Mouse (Mus musculus) ES-Bruce4 (cell line): Measurements from ENCODE around the gene Gpx3. TPM values are rescaled to one million over a fixed set of nuclear protein-coding genes. Genes with fewer than 3 reads are reported as not detected.

ENCODE experiments used
- H3K27ac ChIP-seq: 2 replicates; pipeline ENCODE4 v1.5.1; 2012; ENCODE audit warnings: low read length, inconsistent platforms; ENCODE audit not compliant: insufficient read depth
- H3K27me3 ChIP-seq: 2 replicates; pipeline ENCODE4 v1.6.1; 2012; ENCODE audit warnings: mild to moderate bottlenecking, low read length, inconsistent platforms; ENCODE audit not compliant: control insufficient read depth, poor library complexity, insufficient read depth, severe bottlenecking
- H3K36me3 ChIP-seq: 2 replicates; pipeline ENCODE4 v1.6.1; 2012; ENCODE audit warnings: inconsistent platforms, mild to moderate bottlenecking, low read length, moderate library complexity; ENCODE audit not compliant: control insufficient read depth, poor library complexity, insufficient read depth, severe bottlenecking
- H3K4me1 ChIP-seq: one replicate; pipeline ENCODE4 v1.8.1; 2011; ENCODE audit warnings: low read length; ENCODE audit not compliant: control insufficient read depth, insufficient read depth
- H3K4me3 ChIP-seq: 2 replicates; pipeline ENCODE4 v1.5.1; 2011; ENCODE audit warnings: low read depth, mild to moderate bottlenecking, low read length
- H3K9ac ChIP-seq: 2 replicates; pipeline ENCODE4 v1.6.1; 2012; ENCODE audit warnings: low read depth, mild to moderate bottlenecking, inconsistent platforms; ENCODE audit not compliant: poor library complexity, severe bottlenecking
- H3K9me3 ChIP-seq: replicated peaks from 2 replicates; pipeline ENCODE4 v1.6.1; 2012; ENCODE audit warnings: mild to moderate bottlenecking, low read length, inconsistent platforms; ENCODE audit not compliant: control insufficient read depth, poor library complexity, insufficient read depth, severe bottlenecking
- CTCF ChIP-seq: IDR thresholded peaks from one replicate; pipeline ENCODE4 v1.8.1; 2011; ENCODE audit warnings: low read depth, low read length
- EP300 ChIP-seq: IDR thresholded peaks from 2 replicates; pipeline ENCODE4 v1.6.1; 2011; ENCODE audit warnings: low read depth, low read length; ENCODE audit not compliant: insufficient read depth
- POLR2A ChIP-seq: IDR thresholded peaks from one replicate; pipeline ENCODE4 v1.8.1; 2011; ENCODE audit warnings: low read length; ENCODE audit not compliant: insufficient read depth
- polyA plus RNA-seq: library from polyadenylated mRNA; stranded (reverse); fragments of >200 nt; gene quantifications from 2 replicates; pipeline ENCODE4 v1.2.4, GENCODE M21; 2011; ENCODE audit warnings: low read depth; ENCODE audit not compliant: missing spikeins, insufficient read depth, insufficient read length

Gpx3 gene
- polyA plus RNA-seq, 1 experiment = 52.4 TPM

DNA sequence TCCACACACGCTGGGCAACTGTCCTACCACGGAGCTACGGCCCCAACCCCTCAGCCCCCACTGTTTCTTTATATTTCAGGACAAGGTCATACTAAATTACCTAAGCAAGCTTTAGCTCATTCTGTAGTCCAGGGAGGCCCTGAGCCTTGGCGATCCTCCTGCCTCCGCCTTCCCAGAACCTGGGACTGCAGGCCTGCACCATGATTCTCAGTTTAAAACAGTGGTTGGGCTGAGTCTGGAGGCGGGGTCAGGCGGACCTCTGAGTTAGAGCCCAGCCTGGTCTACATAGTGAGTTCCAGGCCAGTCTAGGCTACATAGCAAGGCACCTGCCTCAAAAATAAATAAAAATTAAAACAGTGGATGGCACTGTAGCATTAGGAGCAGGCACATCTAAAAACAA, 19.5 kb downstream of the Gpx3 start:
- H3K9ac ChIP-seq = no peak overlapping the region
- no peaks in the 10 kb centered on the region for H3K27me3 ChIP-seq
- H3K36me3 ChIP-seq = peaks cover 40% of the 10 kb centered on the region
- no peaks in the 10 kb centered on the region for H3K4me1 ChIP-seq
- H3K4me3 ChIP-seq = no peak overlapping the region
- no peak overlapping the region for H3K27ac ChIP-seq
- H3K9me3 ChIP-seq = no peaks in the 10 kb centered on the region
- no peak for TF ChIP-seq CTCF
- TF ChIP-seq EP300 = no peak
- TF ChIP-seq POLR2A = no peak

DNA sequence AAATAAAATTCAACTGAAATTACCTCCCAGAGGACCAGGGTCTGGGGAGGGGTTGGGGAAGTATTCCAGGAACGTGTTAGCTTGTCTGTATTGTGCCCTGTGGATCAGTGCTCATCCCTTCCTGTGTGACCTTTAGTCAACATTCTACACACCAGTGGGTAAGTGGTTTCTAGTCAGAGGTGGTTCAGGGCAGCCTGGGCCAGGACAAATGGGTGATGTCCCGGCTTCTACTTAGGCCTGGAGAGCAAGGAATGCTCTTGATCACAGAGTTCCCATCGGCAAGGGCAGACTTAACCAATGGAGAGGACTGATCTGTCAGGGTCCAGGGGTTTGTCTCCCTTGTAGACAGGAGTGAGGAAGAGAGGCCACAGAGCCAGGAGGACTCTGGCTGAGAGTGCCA, 20.2 kb downstream of the Gpx3 start:
- TF ChIP-seq CTCF (no peak), POLR2A (no peak), EP300 (no peak)
- peaks cover 33% of the 10 kb centered on the region for H3K36me3 ChIP-seq
- no peaks in the 10 kb centered on the region for H3K4me1 ChIP-seq
- no peaks in the 10 kb centered on the region for H3K27me3 ChIP-seq
- H3K9me3 ChIP-seq = no peaks in the 10 kb centered on the region
- H3K9ac ChIP-seq = no peak overlapping the region
- H3K27ac ChIP-seq = no peak overlapping the region
- H3K4me3 ChIP-seq = no peak overlapping the region

- no peak overlapping the region for H3K27ac ChIP-seq
- H3K4me1 ChIP-seq = no peaks in the 10 kb centered on the region
- peaks cover 38% of the 10 kb centered on the region for H3K36me3 ChIP-seq
- H3K4me3 ChIP-seq = no peak overlapping the region
- H3K9ac ChIP-seq = no peak overlapping the region
- no peaks in the 10 kb centered on the region for H3K9me3 ChIP-seq
- H3K27me3 ChIP-seq = no peaks in the 10 kb centered on the region
- TF ChIP-seq EP300 = no peak
- no peak for TF ChIP-seq POLR2A
- no peak for TF ChIP-seq CTCF
These were observed 21.9 kb downstream of the Gpx3 start for GRCm38 (mm10) chr11:54924145-54924544.

DNA sequence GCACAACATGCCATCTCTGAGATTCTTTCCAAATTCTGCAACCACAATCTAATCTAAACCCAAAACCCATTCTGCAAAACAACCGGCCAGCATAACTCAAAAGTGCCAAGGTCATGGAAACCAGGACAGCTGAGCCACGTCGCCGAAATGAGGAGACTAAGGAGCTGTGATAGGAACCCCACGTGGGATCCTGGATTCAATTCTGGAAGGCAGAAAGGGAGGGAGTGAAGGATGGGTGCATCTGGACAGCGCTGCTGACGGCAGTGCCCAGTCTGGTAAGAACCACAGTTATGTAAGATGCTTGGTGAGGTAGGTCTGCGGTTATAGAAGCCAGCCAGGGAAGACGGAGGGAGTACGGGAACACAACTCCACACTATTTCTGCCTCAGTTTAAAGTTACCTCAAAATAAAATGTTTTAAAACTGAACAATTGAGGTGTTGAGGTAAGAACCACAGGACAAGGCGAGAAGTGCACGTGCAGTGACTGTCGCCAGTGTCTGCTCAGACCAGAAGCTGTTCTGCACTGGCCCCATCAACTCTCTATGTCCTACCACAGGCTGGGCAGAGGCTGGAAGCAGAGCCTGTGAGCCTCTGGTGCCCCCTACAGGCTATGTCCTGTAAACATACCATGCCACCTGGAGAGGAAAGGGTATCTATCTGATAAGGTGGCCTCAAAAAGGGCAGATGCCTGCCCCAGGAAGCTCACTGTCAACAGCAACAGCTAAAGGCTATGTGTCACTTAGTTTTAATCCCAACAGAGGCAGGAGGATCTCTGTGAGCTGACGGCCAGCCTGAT, 25.3 kb downstream of the Gpx3 start:
- Histone ChIP-seq H3K4me3 (no peak overlapping the region), H3K36me3 (peaks cover 34% of the 10 kb centered on the region), H3K27me3 (no peaks in the 10 kb centered on the region), H3K27ac (no peak overlapping the region), H3K9ac (no peak overlapping the region), H3K4me1 (no peaks in the 10 kb centered on the region), H3K9me3 (no peaks in the 10 kb centered on the region)
- peak; percentile 79 for TF ChIP-seq CTCF
- no peak for TF ChIP-seq EP300
- no peak for TF ChIP-seq POLR2A

GRCm38 (mm10) chr11:54928219-54928618, 26.0 kb downstream of the Gpx3 start:
- TF ChIP-seq EP300 (no peak), CTCF (no peak), POLR2A (no peak)
- Histone ChIP-seq H3K9me3 (no peaks in the 10 kb centered on the region), H3K27me3 (no peaks in the 10 kb centered on the region), H3K9ac (no peak overlapping the region), H3K27ac (no peak overlapping the region), H3K4me3 (no peak overlapping the region), H3K36me3 (peaks cover 35% of the 10 kb centered on the region), H3K4me1 (no peaks in the 10 kb centered on the region)

DNA sequence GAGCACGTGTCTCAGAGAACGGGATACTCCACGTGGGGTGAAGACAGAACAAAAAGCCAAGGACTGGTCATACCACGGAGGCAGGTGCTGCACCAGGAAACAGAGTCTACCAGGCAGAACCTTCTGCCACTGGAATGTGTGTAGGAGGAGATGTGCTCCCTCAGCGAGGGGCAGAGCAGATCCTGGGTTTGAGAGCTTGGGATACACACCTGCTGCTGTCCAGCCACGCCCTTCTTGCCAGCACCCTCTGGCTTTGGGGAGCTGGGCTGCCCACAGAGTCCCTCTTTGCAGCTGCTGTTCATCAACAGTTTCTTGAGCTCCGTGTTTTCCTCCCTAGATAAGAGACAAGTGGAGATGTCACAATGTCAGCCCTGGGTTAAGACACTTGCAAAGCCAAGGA, 26.6 kb downstream of the Gpx3 start:
- no peaks in the 10 kb centered on the region for H3K27me3 ChIP-seq
- H3K9me3 ChIP-seq = no peaks in the 10 kb centered on the region
- H3K4me3 ChIP-seq = no peak overlapping the region
- H3K36me3 ChIP-seq = peaks cover 35% of the 10 kb centered on the region
- H3K27ac ChIP-seq = no peak overlapping the region
- no peaks in the 10 kb centered on the region for H3K4me1 ChIP-seq
- TF ChIP-seq POLR2A (no peak), EP300 (no peak), CTCF (no peak)
- no peak overlapping the region for H3K9ac ChIP-seq
